Mouse (Mus musculus) kidney, adult 18-20 months (tissue): ENCODE results near the gene Olfr1451.
"Not testable (repeated sequence)": the region's sequence is repeated elsewhere in the genome, so short reads cannot be mapped to it uniquely, and the experiment has no call there.

Experiments used
- DNase-seq: peaks from one replicate; pipeline ENCODE4 v3.0.0; 2021

Gene Olfr1451

DNA sequence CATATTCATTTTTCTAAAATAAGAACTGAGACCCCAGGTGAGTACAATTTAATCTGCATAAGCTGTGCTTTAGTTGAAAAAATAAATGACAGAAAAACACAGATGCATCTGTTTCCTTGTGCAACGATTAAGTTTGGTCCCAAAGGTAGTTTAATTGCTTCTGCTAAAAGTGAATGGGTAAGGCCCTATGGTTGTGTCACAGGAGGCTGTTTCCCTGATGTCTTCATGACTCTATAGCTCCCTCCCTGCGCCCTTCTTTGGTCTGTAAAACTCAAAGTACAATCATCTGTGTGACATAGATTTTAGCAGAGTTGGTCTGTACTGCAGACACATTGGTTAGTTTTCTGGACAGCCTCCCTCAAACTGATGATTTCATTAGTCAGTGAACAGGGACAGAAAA lies at the start of gene Olfr1451:
Gene Olfr1451, plus strand, starts transcription at position 301 of the 400 bp plus-strand sequence.
- no peak for DNase-seq

DNA sequence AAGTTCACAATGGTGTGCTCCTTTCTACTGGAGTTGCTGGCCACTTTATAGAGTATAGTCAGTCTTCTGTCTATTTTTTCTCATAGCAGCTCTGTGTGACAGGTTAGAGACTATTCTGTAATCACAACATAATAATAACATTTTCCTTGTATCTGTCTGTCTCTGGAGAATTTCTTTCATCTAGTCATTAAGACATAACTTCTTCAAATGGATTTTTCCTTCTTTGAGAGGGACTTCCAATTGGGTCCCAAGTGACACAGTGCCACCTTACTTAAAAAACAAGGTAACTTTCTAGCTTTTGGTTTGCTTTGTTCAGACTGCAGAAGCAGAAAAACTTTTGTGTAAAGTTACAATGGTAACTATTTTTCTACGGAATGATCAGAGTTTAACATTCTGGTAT lies 44.9 kb upstream of the Olfr1451 start, which contains the start of gene Olfr1450:
Gene Olfr1450, plus strand, starts transcription at position 301 of the 400 bp plus-strand sequence.
- no peak for DNase-seq

GRCm38 (mm10) chr19:12970082-12970481 lies 24.7 kb upstream of the Olfr1451 start:
- not testable (repeated sequence) for DNase-seq

GRCm38 (mm10) chr19:12992316-12992715 lies 2.5 kb upstream of the Olfr1451 start:
- DNase-seq, result not testable (repeated sequence)

DNA sequence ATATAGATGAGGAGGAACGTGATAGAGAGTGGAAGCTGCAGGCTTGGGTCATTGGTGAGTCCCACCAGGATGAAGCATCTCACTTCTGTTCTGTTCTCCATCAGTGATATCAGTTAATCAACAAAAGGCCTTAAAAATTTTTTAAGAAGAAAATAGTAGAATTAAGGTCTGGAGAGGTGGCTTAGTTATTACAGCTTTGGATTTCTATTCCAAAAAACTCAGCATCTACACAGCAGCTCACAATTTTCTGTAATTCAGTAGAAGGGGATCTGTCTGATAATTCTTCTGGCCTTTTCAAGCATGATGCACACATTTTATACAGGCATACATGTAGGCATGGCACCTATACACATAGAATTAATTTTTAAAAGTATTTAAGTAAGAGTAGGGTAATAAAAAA lies 33.4 kb downstream of the Olfr1451 start, which contains the start of gene Olfr1453:
Gene Olfr1453, minus strand, starts transcription at position 101 of the 400 bp plus-strand sequence.
- DNase-seq, result no peak
